Mouse (Mus musculus): ENCODE measurements around the gene Tmem252. TPM values are rescaled to one million over a fixed set of nuclear protein-coding genes. Genes with fewer than 3 reads are reported as not detected.
"Not testable (repeated sequence)": the region's sequence is repeated elsewhere in the genome, so short reads cannot be mapped to it uniquely, and the experiment has no call there.

Gene Tmem252
- polyA plus RNA-seq, 1 experiment from 2014 or later: 0.28 TPM

GRCm38 (mm10) chr19:24689531-24689930 is 15.7 kb downstream of the Tmem252 start:
- Histone ChIP-seq H3K4me1 (peaks cover 7% of the 10 kb centered on the region), H3K4me3 (no peak overlapping the region), H3K27me3 (ENCODE audit: low read depth, poor library complexity, severe bottlenecking) (no peaks in the 10 kb centered on the region), H3K36me3 (no peaks in the 10 kb centered on the region), H3K9me3 (replicated peaks) (no peaks in the 10 kb centered on the region), H3K27ac (no peak overlapping the region)
- WGBS: 97% methylated on average over 4 of the region's 4 CpGs
- DNase-seq (ENCODE audit: low spot score): no peak

GRCm38 (mm10) chr19:24692691-24693090 is 18.9 kb downstream of the Tmem252 start:
- Histone ChIP-seq H3K27ac (no peak overlapping the region), H3K4me3 (no peak overlapping the region), H3K27me3 (ENCODE audit: low read depth, poor library complexity, severe bottlenecking) (no peaks in the 10 kb centered on the region), H3K4me1 (peaks cover 7% of the 10 kb centered on the region), H3K36me3 (no peaks in the 10 kb centered on the region), H3K9me3 (replicated peaks) (no peaks in the 10 kb centered on the region)
- WGBS: 74% methylated on average over 2 of the region's 2 CpGs
- no peak for DNase-seq (ENCODE audit: low spot score)

- Histone ChIP-seq H3K36me3 (no peaks in the 10 kb centered on the region), H3K27me3 (ENCODE audit: low read depth, poor library complexity, severe bottlenecking) (peaks cover 3% of the 10 kb centered on the region; the same call in 1 of the 2 replicates), H3K27ac (no peak overlapping the region), H3K4me3 (no peak overlapping the region), H3K9me3 (replicated peaks) (no peaks in the 10 kb centered on the region), H3K4me1 (peaks cover 12% of the 10 kb centered on the region)
- 74% methylated on average over 1 of the region's 1 CpGs for WGBS
- DNase-seq (ENCODE audit: low spot score): no peak
These were observed 24.1 kb downstream of the Tmem252 start for GRCm38 (mm10) chr19:24697946-24698345.

- H3K27ac ChIP-seq: no peak overlapping the region
These were observed 24.8 kb downstream of the Tmem252 start for GRCm38 (mm10) chr19:24698651-24699050.

GRCm38 (mm10) chr19:24699196-24699595 is 25.4 kb downstream of the Tmem252 start:
- Histone ChIP-seq H3K9me3 (replicated peaks) (no peaks in the 10 kb centered on the region), H3K4me1 (peaks cover 14% of the 10 kb centered on the region), H3K4me3 (no peak overlapping the region), H3K27ac (no peak overlapping the region), H3K36me3 (no peaks in the 10 kb centered on the region), H3K27me3 (ENCODE audit: low read depth, poor library complexity, severe bottlenecking) (peaks cover 3% of the 10 kb centered on the region; the same call in 1 of the 2 replicates)
- no peak for DNase-seq (ENCODE audit: low spot score)
- 92% methylated on average over 3 of the region's 3 CpGs for WGBS

More at GRCm38 (mm10) chr19:24698651-24699050, 24.8 kb downstream of the Tmem252 start:
- peaks cover 3% of the 10 kb centered on the region; the same call in 1 of the 2 replicates for H3K27me3 ChIP-seq (ENCODE audit: low read depth, poor library complexity, severe bottlenecking)
- H3K36me3 ChIP-seq: no peaks in the 10 kb centered on the region
- peaks cover 14% of the 10 kb centered on the region for H3K4me1 ChIP-seq
- 73% methylated on average over 5 of the region's 5 CpGs for WGBS
- no peak overlapping the region for H3K4me3 ChIP-seq
- no peak for DNase-seq (ENCODE audit: low spot score)
- H3K9me3 ChIP-seq (replicated peaks): no peaks in the 10 kb centered on the region

GRCm38 (mm10) chr19:24699910-24700309 is 26.1 kb downstream of the Tmem252 start:
- Histone ChIP-seq H3K9me3 (replicated peaks) (no peaks in the 10 kb centered on the region), H3K36me3 (no peaks in the 10 kb centered on the region), H3K27ac (no peak overlapping the region), H3K4me3 (no peak overlapping the region), H3K4me1 (peaks cover 19% of the 10 kb centered on the region), H3K27me3 (ENCODE audit: low read depth, poor library complexity, severe bottlenecking) (peaks cover 3% of the 10 kb centered on the region; the same call in 1 of the 2 replicates)
- no peak for DNase-seq (ENCODE audit: low spot score)

GRCm38 (mm10) chr19:24700664-24701063 is 26.9 kb downstream of the Tmem252 start:
- H3K4me3 ChIP-seq: no peak overlapping the region
- no peak for DNase-seq (ENCODE audit: low spot score)
- H3K27me3 ChIP-seq (ENCODE audit: low read depth, poor library complexity, severe bottlenecking): peaks cover 3% of the 10 kb centered on the region; the same call in 1 of the 2 replicates
- no peaks in the 10 kb centered on the region for H3K36me3 ChIP-seq
- peaks cover 19% of the 10 kb centered on the region for H3K4me1 ChIP-seq
- WGBS: 89% methylated on average over 5 of the region's 5 CpGs
- no peak overlapping the region for H3K27ac ChIP-seq
- H3K9me3 ChIP-seq (replicated peaks): no peaks in the 10 kb centered on the region

GRCm38 (mm10) chr19:24701716-24702115 is 27.9 kb downstream of the Tmem252 start:
- Histone ChIP-seq H3K9me3 (replicated peaks) (no peaks in the 10 kb centered on the region), H3K4me3 (no peak overlapping the region), H3K4me1 (peaks cover 28% of the 10 kb centered on the region), H3K36me3 (no peaks in the 10 kb centered on the region), H3K27me3 (ENCODE audit: low read depth, poor library complexity, severe bottlenecking) (peaks cover 3% of the 10 kb centered on the region; the same call in 1 of the 2 replicates), H3K27ac (no peak overlapping the region)
- DNase-seq (ENCODE audit: low spot score): no peak
- 66% methylated on average over 8 of the region's 8 CpGs for WGBS

- WGBS: 73% methylated on average over 1 of the region's 1 CpGs
- DNase-seq (ENCODE audit: low spot score): not testable (repeated sequence)
- peaks cover 34% of the 10 kb centered on the region for H3K4me1 ChIP-seq
These were observed 29.4 kb downstream of the Tmem252 start for GRCm38 (mm10) chr19:24703168-24703567.

GRCm38 (mm10) chr19:24703680-24704079 is 29.9 kb downstream of the Tmem252 start:
- no peak overlapping the region for H3K27ac ChIP-seq
- H3K27me3 ChIP-seq (ENCODE audit: low read depth, poor library complexity, severe bottlenecking): peaks cover 3% of the 10 kb centered on the region; the same call in 1 of the 2 replicates
- no peaks in the 10 kb centered on the region for H3K36me3 ChIP-seq
- 60% methylated on average over 8 of the region's 8 CpGs for WGBS
- no peaks in the 10 kb centered on the region for H3K9me3 ChIP-seq (replicated peaks)
- H3K4me1 ChIP-seq: peaks cover 33% of the 10 kb centered on the region
- no peak for DNase-seq (ENCODE audit: low spot score)
- H3K4me3 ChIP-seq: no peak overlapping the region

More at GRCm38 (mm10) chr19:24703168-24703567, 29.4 kb downstream of the Tmem252 start:
- not testable (repeated sequence) for H3K27ac ChIP-seq; H3K36me3 ChIP-seq; H3K27me3 ChIP-seq (ENCODE audit: low read depth, poor library complexity, severe bottlenecking); H3K9me3 ChIP-seq (replicated peaks); H3K4me3 ChIP-seq

- WGBS: 76% methylated on average over 2 of the region's 2 CpGs
- H3K9me3 ChIP-seq (replicated peaks): no peaks in the 10 kb centered on the region
- H3K27me3 ChIP-seq (ENCODE audit: low read depth, poor library complexity, severe bottlenecking): peaks cover 3% of the 10 kb centered on the region; the same call in 1 of the 2 replicates
- no peak overlapping the region for H3K27ac ChIP-seq
- no peaks in the 10 kb centered on the region for H3K36me3 ChIP-seq
- H3K4me1 ChIP-seq: peaks cover 33% of the 10 kb centered on the region
- DNase-seq (ENCODE audit: low spot score): no peak
- H3K4me3 ChIP-seq: no peak overlapping the region
These were observed 30.5 kb downstream of the Tmem252 start for GRCm38 (mm10) chr19:24704326-24704725.

- H3K27ac ChIP-seq: no peak overlapping the region
- H3K27me3 ChIP-seq (ENCODE audit: low read depth, poor library complexity, severe bottlenecking): peaks cover 3% of the 10 kb centered on the region; the same call in 1 of the 2 replicates
- 72% methylated on average over 1 of the region's 1 CpGs for WGBS
- no peak for DNase-seq (ENCODE audit: low spot score)
- no peaks in the 10 kb centered on the region for H3K9me3 ChIP-seq (replicated peaks)
- H3K4me3 ChIP-seq: no peak overlapping the region
- no peaks in the 10 kb centered on the region for H3K36me3 ChIP-seq
- peaks cover 33% of the 10 kb centered on the region for H3K4me1 ChIP-seq
These were observed 31.6 kb downstream of the Tmem252 start for GRCm38 (mm10) chr19:24705395-24705794.

- Histone ChIP-seq H3K4me1 (peaks cover 27% of the 10 kb centered on the region), H3K27me3 (ENCODE audit: low read depth, poor library complexity, severe bottlenecking) (no peaks in the 10 kb centered on the region), H3K9me3 (replicated peaks) (no peaks in the 10 kb centered on the region), H3K27ac (no peak overlapping the region), H3K36me3 (no peaks in the 10 kb centered on the region), H3K4me3 (no peak overlapping the region)
- 80% methylated on average over 7 of the region's 7 CpGs for WGBS
- DNase-seq (ENCODE audit: low spot score): no peak
These were observed 33.5 kb downstream of the Tmem252 start for GRCm38 (mm10) chr19:24707071-24707906.

Measured in limb, embryonic 10.5 days (tissue).